Mouse (Mus musculus): ENCODE measurements around the gene Ttbk2.
A peak's percentile ranks its signal among the peaks of the same experiment; 100 is the strongest.

Ttbk2 gene

GRCm38 (mm10) chr2:120748041-120748440 lies 102.4 kb downstream of the Ttbk2 start:
- no peak for DNase-seq (ENCODE audit: extremely low read depth, insufficient read length, low spot score)

- no peak for DNase-seq (ENCODE audit: extremely low read depth, insufficient read length, low spot score)
Measured at GRCm38 (mm10) chr2:120745496-120745895, 104.9 kb downstream of the Ttbk2 start.

- DNase-seq (ENCODE audit: extremely low read depth, insufficient read length, low spot score), result no peak
Measured at GRCm38 (mm10) chr2:120731877-120732530, 118.4 kb downstream of the Ttbk2 start.

- DNase-seq (ENCODE audit: extremely low read depth, insufficient read length, low spot score), result peak; percentile 97
Measured at GRCm38 (mm10) chr2:120731167-120731862, 119.1 kb downstream of the Ttbk2 start.

- no peak for DNase-seq (ENCODE audit: extremely low read depth, insufficient read length, low spot score)
Measured at GRCm38 (mm10) chr2:120730639-120731166, 119.7 kb downstream of the Ttbk2 start.

GRCm38 (mm10) chr2:120729775-120730585 lies 120.4 kb downstream of the Ttbk2 start:
- peak; percentile 27 for DNase-seq (ENCODE audit: extremely low read depth, insufficient read length, low spot score)

- no peak for DNase-seq (ENCODE audit: extremely low read depth, insufficient read length, low spot score)
Measured at GRCm38 (mm10) chr2:120724176-120724575, 126.2 kb downstream of the Ttbk2 start.

GRCm38 (mm10) chr2:120723621-120724020 lies 126.8 kb downstream of the Ttbk2 start:
- no peak for DNase-seq (ENCODE audit: extremely low read depth, insufficient read length, low spot score)

- DNase-seq (ENCODE audit: extremely low read depth, insufficient read length, low spot score), result no peak
Measured at GRCm38 (mm10) chr2:120722491-120722890, 127.9 kb downstream of the Ttbk2 start.

- DNase-seq (ENCODE audit: extremely low read depth, insufficient read length, low spot score), result no peak
Measured at GRCm38 (mm10) chr2:120721911-120722310, 128.5 kb downstream of the Ttbk2 start.

GRCm38 (mm10) chr2:120720821-120721220 lies 129.6 kb downstream of the Ttbk2 start:
- no peak for DNase-seq (ENCODE audit: extremely low read depth, insufficient read length, low spot score)

GRCm38 (mm10) chr2:120718496-120718895 lies 131.9 kb downstream of the Ttbk2 start:
- no peak for DNase-seq (ENCODE audit: extremely low read depth, insufficient read length, low spot score)

- DNase-seq (ENCODE audit: extremely low read depth, insufficient read length, low spot score), result no peak
Measured at GRCm38 (mm10) chr2:120713441-120713840, 137.0 kb downstream of the Ttbk2 start.

GRCm38 (mm10) chr2:120710948-120711347 lies 139.5 kb downstream of the Ttbk2 start:
- no peak for DNase-seq (ENCODE audit: extremely low read depth, insufficient read length, low spot score)

GRCm38 (mm10) chr2:120710154-120710553 lies 140.2 kb downstream of the Ttbk2 start:
- no peak for DNase-seq (ENCODE audit: extremely low read depth, insufficient read length, low spot score)

- DNase-seq (ENCODE audit: extremely low read depth, insufficient read length, low spot score), result no peak
Measured at GRCm38 (mm10) chr2:120707041-120707440, 143.4 kb downstream of the Ttbk2 start.

GRCm38 (mm10) chr2:120702675-120703074 lies 147.7 kb downstream of the Ttbk2 start:
- DNase-seq (ENCODE audit: extremely low read depth, insufficient read length, low spot score), result no peak

GRCm38 (mm10) chr2:120700379-120700885 lies 150.0 kb downstream of the Ttbk2 start:
- no peak for DNase-seq (ENCODE audit: extremely low read depth, insufficient read length, low spot score)

- no peak for DNase-seq (ENCODE audit: extremely low read depth, insufficient read length, low spot score)
Measured at GRCm38 (mm10) chr2:120697767-120698166, 152.6 kb downstream of the Ttbk2 start.

Measured in 3134 (cell line).